Mouse (Mus musculus): ENCODE results near the gene Fbxl5.

Fbxl5 gene

DNA sequence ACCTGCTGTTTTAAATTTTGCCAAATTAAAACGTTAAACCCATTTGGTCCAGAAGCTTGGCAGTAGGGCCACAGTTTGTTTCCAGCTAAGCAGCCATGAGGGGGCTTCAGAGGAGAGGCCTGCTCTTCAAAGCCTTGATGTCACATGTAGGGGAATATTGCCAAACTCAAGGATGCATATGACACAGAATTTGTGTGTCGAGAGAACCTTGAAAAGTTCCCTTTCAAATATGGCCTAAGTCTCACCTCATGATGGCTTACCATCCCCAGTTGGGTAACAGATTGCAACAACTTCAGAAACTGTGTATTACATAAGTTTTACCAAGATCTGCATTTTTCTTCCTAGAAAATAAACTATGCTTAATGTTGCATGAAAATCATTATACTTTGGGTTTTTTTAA is 5.4 kb upstream of the Fbxl5 start:
- no peak for DNase-seq

DNA sequence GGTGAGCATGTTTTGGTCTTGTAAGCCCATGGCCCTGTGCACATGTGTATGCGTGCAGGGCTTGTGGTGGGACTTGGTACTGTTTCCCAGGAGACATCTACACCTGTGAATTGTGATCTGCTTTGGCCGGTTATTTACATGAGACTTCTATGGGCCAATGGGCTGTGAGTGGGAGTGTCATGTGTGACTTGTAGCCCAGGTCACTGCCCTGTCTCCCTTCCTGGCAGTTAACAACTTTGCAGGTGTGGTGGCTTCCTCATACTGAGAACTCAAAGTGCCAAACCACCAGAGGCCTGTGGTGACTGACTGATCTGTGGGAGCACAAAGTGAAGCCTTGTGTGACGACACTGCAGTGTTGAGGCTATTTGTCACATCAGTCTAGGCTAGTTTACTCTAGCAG is 3.1 kb upstream of the Fbxl5 start:
- no peak for DNase-seq

DNA sequence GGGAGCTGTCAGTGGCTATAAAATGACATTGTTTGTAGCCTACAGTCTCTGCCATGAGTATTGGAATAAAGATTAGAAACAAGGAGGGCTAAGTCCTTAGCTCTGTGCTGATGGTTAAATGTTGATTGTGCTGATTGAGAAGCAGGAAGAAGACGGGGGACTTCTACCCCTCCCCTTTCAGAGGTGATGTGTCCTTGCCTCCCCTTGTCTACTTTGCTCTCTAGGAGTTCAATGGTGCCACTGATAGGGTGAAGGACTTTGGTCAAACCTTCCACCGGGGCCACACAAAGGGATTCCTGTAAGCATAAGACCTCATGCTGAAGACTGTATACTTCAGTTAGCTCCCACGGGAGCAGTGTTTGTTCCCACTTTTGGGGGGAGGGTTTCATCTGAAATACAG is 1.4 kb upstream of the Fbxl5 start:
- DNase-seq, result no peak

GRCm38 (mm10) chr5:43822199-43822598 is 761 bp upstream of the Fbxl5 start:
- no peak for DNase-seq

- DNase-seq, result no peak
Observed at GRCm38 (mm10) chr5:43820785-43821184, 653 bp downstream of the Fbxl5 start.

GRCm38 (mm10) chr5:43818695-43819094 is 2.7 kb downstream of the Fbxl5 start, which contains the start of gene Bst1:
Gene Bst1, plus strand, starts transcription at chr5:43818885.
- no peak for DNase-seq

GRCm38 (mm10) chr5:43815769-43816168 is 5.7 kb downstream of the Fbxl5 start:
- no peak for DNase-seq

- no peak for DNase-seq
Observed at GRCm38 (mm10) chr5:43814536-43814935, 6.9 kb downstream of the Fbxl5 start.

DNA sequence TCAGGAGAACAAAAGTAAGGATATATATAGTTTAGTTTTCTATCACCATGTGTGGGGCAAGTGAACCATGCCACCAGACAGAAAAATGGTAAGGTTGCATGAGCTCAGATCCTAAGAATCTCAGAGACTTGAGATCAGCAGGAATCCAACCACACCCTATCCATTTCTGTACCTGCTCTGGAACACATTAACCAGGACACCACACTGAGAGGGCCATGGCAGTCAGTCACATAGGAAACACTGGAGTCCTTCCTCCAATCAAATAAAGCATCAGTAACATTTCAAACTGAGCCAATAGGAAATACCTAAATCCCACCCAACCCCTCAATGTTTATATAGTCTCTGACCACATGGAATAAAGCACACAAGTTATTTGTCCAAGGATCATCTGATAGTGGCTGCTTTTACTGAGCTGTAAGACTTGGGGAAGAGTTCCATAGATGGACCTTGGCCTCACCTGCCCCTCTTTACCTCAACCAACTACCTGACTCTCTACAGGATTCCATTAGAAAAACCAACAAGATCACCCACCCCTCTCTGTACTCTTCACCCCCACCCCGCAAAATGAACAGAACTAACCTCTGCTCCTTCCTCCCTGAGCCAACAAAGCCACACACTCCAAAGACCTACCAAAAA is 10.9 kb downstream of the Fbxl5 start:
- DNase-seq, result no peak

DNA sequence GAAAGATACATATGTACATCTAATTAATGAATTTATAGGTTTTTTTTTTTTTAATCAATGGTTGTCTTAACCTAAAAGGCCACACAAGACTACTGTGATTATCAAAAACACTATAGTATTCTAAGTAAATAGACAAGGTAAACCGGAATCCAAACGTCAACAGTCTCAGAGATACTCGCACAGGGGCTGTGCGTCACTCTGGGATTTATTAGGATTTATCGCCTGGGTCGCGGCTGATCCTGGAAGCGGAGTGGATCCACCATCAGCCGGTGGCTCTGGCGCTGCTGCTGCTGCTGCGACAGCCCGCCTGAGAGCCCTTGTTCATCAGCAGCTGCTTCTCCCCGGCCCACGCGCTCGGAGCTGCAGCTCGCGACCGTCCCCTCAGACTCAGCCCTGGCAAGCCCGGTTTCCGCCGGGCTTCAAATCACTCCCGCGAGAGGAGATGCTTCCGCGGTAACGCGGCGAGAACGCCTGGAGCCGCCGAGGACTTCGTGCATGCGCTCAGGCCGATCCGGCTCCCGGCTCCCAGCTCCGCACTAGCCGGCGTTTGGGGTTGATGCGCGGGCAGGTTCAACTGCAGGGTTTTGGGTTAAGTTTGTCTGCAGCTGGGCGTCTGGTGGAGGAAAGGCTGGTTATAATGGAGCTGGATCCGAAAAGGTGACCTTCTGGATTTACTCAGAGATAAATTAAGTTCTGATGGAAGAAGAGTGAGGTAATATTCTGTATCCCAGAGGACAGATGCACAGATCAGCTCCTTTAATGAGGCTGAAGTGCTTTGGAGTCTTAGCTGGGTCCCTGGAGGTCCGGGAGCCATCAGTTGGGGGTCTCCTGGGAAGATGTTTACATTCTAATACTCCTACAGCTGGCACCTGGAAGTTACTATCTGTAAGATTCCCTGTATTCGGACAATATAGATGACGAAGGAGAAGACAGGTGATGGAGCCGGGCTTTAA is 13.4 kb downstream of the Fbxl5 start:
- DNase-seq, result peak; percentile 44

DNA sequence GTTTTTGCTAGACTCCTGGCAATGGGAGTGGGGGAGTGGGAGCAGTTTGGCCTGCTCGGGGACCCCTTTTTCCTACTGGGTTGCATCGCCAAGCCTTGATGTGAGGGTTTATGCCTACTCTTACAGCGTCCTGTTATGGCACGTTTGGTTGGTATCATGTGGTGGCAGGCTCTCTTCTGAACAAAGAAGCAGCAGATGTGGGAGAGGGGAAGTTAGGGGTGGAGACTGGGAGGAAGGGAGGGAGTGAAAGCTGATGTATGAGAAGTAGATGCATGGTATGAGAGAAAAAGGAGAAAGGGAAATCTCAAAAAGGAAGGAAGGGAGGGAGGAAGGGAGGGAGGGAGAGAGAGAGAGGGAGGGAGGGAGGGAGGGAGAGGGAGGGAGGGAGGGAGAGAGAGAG is 14.5 kb downstream of the Fbxl5 start:
- DNase-seq, result no peak

- no peak for DNase-seq
Observed at GRCm38 (mm10) chr5:43806340-43806739, 15.1 kb downstream of the Fbxl5 start.

DNA sequence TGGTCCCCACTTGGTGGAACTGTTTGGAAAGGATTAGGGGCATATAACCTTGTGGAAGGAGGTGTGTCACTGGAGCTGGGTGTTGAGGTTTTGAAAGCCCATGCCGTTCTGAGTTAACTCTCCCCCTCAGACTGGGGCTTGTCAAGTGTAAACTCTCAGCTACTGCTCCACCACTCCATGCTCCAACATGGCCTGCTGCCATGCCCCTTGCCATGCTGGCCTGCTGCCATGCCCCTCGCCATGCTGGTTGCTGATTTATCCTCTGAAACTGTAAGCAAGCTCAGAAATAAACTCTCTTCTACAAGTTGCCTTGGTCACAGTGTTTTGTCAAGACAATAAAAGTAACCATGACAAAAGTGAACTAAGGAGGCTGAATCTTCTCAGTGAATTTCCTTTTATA is 16.0 kb downstream of the Fbxl5 start:
- no peak for DNase-seq

DNA sequence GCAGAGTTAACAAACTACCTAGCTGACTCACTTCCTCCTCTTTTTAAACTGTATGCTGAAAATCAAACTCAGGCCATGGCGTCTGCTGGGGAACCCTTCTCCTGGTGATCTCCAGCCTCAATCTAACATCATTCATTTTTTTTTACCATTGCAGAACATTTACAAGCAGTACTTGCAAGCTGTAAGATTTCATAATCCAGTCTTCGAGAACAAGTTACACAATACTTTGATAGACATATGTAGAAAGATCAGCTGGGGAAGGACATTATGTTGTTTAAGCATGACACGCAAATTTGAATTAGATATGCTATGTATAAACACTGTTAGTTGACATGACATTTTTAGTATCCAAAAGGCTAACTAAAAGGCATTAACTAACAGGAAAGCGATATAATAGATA is 19.6 kb downstream of the Fbxl5 start:
- no peak for DNase-seq

DNA sequence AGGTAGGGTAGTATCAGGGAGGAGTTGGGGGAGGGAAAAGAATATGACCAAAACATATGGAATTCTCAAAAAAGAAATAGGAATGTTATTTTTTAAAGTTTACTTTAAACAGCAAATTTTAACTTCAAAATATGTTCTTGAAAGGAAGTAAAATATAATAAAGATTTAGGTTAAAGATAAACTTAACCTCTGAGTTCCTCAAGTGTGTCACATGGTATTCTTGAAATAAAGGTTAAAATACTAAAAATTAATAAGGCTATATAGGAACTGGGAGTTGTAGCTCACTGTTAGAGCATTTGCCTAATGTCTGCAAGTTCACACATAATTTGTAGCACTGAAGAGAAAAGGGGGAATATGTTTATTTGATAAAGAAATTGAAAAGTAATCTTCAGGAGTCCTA is 20.2 kb downstream of the Fbxl5 start:
- DNase-seq, result no peak

DNA sequence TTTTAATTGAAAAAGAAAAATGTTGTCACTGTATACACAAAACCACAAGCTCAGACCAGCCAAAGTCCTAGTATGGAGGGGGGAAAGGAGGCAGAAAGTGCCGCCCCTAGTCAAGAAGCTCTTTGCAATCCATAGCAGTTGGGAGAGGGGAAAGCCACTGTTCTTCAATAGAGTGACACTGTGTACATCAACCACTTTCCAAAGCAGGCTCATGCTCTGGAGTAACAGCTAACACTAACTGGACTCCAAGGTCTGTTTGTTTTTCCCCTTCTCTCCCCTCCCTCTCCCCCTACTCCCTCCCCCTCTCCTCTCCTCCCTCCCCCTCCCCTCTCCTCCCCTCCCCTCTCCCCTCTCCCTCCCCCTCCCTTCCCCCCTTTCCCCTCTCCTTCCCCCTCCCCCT is 20.7 kb downstream of the Fbxl5 start:
- DNase-seq, result no peak

DNA sequence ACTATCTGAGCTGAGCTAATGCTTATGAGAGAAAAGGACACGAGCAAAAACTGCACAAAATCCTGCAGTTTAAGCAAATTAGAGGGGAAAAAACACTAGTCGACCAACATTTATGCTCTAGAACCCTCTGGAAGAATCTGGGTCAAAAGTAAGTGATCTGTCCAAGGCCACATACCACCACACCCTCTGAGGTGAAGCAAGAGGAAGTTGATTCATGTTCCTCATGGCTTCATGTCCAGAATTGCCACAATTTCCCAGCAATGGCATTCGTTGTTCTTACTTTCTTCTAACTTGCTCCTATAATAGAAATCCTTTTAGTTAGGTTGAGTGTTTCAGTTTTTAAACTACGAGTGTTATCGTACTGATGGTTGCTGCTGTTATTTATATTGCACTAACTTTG is 21.9 kb downstream of the Fbxl5 start:
- DNase-seq, result no peak

- no peak for DNase-seq
Observed at GRCm38 (mm10) chr5:43792354-43792753, 29.1 kb downstream of the Fbxl5 start.

- no peak for DNase-seq
Observed at GRCm38 (mm10) chr5:43787976-43788752, 33.3 kb downstream of the Fbxl5 start.

DNA sequence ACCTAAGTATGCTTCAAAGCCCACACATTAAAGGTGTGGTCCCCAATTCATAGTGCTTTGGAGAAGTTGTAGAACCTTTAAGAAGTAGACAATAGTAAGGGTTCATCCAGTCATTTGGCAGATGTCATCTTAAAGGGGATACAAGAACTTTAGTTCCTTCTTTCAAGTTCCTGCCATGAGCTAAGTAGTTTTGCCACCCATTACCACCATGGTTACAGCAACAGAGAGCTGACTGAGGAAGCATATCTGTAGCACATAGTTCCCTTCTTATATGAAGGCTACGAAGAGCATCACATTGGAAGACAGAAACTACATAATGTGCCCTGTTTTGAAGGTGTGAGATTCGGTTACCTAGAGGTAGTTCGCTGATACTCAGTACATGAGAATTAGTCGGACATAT is 34.8 kb downstream of the Fbxl5 start:
- DNase-seq, result no peak

GRCm38 (mm10) chr5:43783996-43784395 is 37.4 kb downstream of the Fbxl5 start:
- DNase-seq, result no peak

DNA sequence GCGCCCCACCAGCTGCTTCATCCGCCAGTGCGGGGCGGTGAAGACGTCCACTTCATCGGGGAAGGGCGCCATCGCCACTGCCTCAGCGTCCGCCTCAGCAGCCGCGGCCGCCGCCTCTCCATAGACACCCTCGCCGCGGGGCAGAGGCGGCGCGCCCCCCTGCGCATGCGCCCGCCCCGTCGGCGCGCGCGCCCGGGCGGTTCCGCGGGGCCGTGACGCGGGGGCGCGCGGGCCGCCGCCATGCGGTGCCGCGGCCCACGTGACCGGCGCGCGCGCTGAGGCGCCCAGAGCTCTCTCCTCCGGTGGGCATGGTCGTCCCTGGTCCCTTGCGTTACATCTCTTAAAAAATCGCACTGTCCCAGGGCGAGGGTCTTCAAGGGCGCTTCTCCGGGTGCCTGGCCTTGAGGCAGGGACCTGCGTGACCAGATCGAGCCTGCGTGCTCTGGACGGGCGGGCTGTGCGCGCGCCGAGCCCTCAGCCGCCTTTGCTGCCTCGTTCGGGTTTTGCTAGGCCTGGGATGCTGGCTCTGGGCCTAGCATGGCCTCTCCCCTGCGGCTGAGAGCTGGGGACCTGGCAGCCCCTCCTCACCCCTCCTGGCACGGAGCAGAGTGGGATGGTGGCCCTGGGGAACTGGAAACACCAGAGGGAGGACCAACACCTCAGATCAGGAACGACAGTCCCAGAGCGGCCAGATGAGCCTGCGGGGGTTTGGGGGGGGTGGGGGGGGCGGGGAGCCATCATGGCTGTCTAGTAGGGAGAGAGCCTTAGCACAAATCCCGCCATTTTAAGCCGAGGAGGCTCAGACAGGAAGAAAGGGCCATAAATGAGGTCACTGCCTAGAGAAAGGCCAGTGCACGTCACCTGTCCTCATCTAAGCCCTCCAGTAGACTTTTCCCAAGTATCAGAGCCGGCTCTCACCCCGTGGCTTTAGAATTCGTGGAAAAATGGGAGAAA is 39.2 kb downstream of the Fbxl5 start:
- peak; percentile 78 for DNase-seq

Measured in kidney, adult 11 months (tissue).